Mouse (Mus musculus) layer of hippocampus, adult 9-11 months (tissue): ENCODE measurements around the gene Smarcd3.

ENCODE experiments used
- DNase-seq: peaks from one replicate; pipeline ENCODE4 v3.0.0; 2022

Gene Smarcd3

DNA sequence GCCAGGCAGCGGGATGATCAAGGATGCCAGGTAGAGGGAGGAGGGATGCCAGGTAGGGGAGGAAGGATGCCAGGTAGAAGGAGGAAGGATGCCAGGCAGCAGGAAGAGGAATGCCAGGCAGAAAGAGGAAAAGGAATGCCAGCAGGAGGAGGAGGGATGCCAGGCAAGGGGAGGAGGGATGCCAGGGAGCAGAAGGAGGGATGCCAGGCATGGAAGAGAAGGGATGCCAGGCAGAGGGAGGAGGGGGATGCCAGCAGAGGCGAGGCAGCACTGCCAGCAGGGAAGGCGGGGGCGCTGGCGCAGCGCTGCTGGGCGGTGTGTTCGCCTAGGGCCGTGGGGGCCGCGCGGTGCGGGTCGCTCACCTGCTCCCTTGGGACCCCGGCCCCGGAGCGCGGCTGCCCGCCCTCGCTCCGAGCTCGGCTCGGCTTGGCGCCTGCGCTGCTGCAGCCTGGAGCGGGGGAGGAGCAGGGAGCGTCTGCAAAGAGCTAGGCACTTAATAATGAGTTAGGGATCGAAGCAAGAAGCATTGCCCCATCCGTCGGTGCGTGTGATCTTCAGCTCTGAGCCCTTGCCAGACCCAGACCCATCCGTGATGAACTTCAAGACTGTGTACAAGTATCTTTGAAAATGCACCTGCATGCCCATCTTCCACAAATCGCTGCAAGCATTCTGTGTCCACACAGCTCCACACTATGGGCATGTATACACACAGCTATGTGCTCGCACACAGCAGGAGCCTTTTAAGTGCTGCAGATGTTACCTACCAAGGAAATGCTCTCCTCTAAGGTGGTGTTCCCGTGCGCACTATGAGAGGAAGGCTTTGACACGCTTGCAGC lies at the start of gene Smarcd3:
Smarcd3 (minus strand) TSS at position 426 of the 836 bp plus-strand sequence.
- peak; percentile 85 for DNase-seq

DNA sequence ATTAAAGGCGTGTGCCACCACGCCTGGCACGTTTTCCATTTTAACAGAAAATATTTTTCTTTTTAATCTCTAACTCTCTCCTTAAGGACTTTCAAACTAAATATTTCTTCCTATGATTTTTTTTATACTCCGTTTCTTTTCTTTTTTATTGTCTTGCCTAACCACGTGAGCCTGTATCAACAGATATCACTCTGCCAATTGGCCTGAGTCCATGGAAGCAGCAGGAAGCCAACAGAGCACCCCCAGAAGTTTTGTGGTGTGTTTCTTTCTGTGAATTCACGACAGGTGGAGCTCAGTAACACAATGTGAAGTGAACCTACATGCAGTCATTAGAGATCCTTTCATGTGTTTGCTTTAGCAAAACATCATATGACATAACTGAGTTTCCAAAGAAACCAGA lies 37.2 kb upstream of the Smarcd3 start:
- no peak for DNase-seq

DNA sequence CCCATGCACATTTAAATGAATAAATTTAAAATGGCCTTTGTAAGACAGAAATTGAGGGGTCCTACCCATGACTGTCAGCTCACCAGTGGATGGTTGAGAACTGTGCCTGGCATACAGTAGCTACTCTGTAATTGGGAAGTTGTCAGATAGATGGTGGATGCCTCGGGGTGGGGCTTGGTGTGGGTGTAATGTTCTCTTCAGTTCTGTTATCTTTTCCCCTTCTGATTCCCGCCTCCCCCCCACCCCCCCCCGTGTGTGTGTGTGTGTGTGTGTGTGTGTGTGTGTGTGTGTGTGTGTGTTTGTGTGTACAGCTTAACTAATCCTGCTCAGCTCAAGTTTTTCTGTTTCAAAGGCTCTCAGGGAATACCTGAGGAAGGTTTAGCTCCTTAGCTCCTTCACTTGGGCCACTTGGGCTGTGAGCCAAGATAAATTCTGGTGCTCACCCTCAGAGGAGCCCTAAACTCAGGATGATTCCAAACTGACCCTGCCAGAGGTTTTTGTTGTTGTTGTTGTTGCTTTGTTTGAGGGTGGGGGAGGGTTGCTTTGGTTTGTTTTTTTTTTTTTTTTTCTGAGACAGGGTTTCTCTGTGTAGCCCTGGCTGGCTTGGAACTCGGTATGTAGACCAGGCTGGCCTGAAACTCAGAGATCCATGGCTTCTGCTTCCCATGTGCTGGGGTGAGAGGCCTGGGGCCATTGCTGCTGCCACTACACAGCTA lies 35.7 kb upstream of the Smarcd3 start:
- no peak for DNase-seq

DNA sequence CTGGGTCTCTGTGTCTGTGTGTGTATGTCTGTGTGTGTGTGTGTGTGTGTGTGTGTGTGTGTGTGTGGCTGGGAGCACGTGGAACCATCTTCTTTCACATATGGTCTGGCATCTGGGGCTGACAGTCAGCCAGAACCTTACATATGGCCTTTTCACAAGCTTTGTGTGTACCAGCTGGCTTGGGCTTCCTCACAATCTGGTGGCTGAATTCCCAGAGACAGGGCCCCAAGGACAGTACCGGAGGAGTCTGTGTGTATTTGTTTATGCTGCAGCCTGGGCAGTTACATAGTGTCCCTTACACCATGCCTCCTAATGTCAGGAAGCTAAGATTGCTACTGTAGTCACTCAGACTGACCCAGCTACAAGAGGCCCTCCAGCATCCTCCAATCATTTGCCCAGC lies 32.9 kb upstream of the Smarcd3 start:
- peak; percentile 57 for DNase-seq

DNA sequence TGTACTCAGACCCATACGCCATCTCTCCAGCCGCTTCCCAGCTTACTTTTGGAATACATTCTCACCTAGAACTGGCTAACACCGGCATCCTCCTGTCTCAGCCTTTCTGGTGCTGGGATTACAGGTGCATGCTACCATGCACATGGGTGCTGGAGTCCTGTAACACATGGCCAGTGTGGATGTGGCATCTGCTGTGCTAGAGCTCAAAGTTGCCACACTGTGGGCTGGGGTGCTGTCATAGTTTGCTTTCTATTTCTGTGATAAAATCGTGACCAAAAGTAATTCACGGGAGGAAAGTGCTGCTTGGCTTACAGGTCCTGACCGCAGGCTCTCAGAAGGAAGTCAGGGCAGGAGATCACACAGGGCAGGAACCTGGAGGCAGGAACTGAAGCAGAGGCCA lies 30.3 kb upstream of the Smarcd3 start:
- no peak for DNase-seq

DNA sequence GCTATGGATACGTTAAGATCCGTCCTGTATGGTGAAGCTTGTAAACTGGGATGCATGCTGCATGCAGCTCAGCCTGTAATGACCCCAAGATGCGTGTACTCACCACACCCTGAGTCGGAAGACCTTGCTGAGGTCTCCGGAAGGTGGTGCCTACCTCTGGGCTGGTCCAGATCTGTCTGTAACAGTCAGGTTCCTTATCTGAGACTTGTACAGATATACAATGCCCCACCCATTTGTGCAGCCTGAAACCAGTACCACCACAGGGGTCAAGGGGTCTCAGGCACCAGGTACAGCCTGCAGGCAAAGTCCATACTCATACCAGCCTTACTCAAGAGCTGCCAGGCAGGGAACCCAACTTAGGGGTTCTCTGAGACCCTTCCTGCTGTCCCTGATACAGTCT lies 28.6 kb upstream of the Smarcd3 start:
- DNase-seq, result no peak

DNA sequence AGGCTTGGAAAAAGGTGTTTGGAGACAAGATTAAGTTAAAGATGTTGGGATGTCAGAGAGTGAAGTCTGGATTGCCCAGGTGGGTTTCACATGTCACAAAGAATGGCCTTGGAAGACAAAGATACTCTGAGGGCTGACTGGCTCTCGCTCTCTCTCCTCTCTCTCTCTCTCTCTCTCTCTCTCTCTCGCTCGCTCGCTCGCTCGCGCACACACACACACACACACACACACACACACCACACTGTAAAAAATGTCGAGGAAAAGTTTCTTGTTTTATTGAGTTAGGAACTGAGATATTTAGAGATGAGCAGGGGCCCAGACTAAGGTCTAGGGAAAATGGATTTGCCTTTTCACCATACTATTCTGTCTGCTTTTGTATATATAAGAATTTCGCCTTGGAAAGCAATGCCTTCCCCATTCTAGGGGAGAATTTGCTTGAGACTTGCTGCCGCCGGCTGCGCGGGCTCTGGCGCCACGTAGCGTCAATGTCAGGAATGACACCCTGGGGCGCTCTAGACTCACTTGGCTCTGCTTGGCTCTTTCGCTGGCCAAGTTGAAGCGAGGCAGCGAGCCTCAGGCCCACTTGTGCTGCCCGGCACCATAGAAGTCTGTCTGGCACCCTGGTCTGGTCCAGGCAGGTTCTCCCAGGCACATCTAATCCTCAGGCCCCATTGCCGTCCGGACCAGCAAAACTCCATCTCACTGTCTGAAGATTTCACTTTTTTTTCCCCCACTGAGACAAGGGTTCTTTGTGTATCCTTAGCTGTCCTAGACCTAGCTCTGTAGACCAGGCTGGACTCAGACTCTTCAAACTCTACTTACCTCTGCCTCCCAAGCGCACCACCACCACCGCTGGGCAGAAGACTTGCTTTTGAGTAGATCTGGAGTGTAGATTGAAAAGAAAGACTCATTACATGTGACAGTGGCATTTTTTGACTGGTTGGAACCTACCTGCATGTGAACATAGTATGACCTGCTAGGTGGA lies 27.8 kb upstream of the Smarcd3 start:
- DNase-seq, result peak; percentile 60

DNA sequence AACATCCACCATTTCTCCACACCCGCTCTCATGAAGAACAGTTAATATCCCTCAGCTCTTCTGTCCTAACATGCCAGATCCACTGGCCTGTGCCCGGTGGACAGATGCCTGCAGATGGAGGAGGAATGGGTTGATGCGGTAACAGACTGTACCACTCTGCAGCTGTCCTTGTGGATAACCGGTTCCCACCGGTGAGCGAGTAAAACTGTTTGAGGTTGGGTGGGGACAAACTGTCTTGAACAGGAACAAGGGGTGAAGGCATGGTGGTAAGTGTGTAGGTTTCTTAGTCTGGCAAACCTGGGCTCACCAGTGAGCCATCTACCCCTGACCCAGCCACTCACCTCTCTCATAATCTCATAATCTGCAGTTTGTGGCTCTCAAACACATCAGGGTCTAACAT lies 27.1 kb upstream of the Smarcd3 start:
- DNase-seq, result no peak

DNA sequence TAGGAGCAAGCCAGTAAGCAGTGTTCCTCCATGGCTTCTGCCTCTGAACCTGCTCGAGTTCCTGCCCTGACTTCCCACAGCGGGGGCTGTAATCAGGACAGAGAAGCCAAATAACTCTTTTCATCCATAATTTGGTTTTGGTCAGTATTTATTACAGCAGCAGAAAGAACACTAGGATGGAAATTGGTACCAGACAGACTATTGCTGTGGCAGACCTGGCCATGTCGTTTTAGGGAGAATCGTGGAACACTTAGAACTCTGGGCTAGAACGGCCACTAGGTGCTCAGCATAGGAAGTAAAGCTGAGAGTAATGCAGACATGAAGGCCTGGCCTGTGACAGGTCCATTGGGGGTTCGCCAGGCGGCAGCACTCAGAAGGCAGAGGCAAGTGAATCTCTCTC lies 25.5 kb upstream of the Smarcd3 start:
- DNase-seq, result no peak

DNA sequence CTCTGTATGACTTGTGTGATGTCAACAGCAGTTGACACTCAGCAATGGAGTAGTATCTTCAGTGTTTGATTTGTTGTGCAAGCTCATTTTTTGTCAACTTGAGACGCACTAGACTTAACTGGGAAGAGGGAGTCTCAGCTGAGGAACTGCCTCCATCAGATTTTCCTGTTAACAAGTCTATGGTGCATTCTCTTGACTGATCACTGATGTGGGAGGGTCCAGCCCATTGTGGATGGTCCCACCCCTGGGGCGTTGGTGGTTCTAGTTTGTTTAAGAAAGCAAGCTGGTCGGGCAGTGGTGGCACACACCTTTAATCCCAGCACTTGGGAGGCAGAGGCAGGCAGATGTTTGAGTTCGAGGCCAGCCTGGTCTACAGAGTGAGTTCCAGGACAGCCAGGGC lies 25.0 kb upstream of the Smarcd3 start:
- DNase-seq, result no peak

DNA sequence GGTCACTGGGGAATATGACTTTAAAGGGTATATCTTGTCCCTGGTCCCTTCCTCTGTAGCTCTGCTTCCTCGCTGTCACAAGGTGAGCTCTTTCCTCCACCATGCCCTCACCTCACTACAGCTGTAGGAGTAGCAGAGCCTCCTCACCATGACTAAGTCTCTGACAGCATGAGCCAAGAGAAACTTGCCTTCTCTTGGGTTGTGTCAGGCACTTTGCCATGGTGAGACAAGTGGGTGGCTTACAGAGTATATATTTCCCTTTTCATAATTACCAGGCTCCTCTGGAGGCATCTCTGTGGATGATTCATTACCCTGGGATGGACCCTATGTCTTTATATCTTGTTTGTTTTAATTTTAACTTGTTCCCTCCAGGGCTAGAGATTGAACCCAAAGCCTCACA lies 21.2 kb upstream of the Smarcd3 start:
- no peak for DNase-seq

DNA sequence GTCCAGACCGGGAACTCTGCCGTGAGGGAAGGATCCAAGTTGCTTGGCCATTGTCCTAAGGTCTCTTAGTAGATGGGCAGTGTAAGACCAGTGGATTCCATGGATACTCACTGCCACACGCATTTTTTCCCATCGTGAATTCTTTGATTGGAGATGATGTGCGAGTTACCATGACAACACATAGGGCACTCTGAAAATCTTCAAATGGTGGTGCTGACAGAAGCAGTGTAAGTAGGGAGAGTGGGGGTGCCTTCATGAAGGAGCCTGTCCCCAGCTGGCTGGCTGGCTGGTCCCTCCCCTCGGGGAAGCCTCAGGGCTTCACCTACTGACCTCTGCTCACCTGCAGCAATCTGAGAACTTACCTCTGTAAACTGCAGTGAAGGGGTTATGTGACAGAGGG lies 14.9 kb upstream of the Smarcd3 start:
- DNase-seq, result peak; percentile 28

DNA sequence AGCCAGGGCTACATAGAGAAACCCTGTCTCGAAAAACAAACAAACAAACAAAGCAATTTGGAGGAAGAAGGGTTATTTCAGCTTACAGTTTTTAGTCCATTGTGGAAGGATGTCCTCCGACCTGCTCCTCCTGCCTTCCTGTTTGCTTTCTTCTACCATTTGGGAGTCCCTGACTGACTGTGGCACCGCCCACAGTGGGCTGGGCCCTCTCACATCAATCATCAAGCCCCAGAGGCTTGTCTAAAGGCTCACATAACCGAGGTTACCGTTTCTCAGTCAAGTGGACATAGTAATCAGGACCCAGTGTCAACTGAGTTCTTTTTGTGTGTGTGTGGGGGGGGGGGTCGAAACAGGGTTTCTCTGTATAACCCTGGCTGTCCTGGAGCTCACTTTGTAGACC lies 13.9 kb upstream of the Smarcd3 start:
- no peak for DNase-seq

DNA sequence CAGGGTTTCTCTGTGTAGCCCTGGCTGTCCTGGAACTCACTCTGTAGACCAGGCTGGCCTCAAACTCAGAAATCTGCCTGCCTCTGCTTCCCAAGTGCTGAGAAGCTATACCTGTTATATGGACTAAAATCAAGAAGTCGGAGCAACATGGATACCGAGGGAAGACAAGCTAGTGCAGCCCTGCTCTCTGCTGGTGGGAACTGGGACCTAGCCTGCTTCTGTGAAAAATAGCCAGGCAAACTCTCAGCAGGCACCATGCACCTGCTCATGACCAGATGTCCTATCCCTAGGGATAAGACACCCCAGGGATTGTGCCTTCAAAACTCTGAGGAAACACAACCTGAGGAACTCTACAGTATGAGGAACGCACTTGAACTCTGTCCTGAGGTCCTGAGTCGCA lies 12.8 kb upstream of the Smarcd3 start:
- DNase-seq, result no peak

DNA sequence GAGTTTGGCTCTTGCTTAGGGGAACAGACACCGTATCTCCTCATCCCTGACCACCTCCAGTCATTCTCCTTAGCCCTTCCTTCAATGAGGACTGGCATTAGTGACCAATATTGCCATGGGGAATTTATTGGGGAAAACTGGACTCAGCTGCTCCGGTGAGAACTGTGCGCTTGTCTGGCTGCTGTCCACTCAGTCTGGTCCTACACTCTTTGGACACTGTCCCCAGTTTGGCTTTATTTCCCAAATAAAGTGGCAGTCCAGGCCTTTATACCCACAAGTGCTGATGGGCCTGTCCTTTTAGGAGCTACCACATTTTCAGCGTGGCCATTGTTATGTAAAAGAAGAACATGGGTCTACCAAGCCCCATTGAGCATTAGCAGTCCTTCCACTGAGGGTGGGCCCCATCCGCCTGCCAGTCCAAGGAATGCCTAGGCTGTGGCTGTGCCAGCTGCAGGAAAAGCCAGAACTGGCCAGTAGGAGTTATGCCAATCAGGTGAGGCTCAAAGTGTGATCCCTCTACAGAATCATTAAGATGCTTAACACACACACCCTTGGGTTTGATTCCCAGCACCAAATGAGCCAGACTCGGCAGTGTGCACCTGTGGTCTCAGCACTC lies 11.4 kb upstream of the Smarcd3 start:
- no peak for DNase-seq

DNA sequence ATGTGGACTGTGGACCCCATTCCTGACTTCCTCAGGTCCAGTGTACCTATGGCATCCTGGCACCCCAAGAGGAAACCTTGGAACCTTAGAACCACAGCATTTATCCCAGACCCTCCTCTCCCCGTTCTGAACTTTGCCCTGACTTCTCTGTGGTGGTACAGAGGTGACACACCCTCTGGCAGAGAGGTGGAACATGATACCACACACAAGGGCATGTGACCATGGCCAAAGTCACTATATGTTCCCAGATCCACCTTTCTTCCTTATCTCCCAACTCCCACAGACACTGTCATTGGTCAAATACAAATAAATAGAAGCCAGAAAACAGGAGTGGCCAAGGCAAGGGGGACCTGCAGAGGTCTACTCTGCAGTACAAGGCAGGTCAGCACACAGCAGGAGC lies 10.9 kb upstream of the Smarcd3 start:
- DNase-seq, result no peak

DNA sequence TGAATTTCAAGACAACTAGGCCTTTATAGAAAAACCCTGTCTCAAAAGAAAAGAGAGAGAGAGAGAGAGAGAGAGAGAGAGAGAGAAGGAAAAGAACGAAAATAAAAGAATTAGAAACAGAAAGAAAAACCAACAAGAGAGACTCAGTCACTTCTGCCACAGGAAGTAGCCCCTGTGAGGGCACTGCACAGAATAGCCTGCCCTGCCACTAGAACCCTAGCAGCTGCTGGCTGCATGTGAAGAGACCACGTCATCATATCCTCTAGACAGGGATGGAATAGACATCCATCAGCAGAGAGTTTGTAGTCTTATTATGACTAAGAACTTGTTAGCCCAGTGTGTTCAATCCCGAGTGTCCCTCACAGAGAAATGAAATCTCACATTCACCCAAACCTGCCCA lies 5.5 kb upstream of the Smarcd3 start:
- no peak for DNase-seq

DNA sequence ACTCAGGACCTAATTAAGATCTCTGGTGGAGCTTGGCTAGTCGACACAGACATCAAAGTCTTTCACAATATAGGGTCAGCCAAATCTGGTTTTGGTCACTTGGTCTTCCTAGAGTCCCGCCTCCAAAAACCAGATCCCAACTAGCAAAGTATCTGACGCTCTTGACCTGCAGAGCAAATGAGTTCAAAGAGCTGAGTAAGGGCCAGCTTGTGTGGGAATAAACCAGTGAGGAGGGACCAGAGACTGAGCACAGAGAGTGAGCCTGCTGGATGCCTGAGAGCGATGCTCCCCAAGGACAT lies 560 bp upstream of the Smarcd3 start:
- no peak for DNase-seq

DNA sequence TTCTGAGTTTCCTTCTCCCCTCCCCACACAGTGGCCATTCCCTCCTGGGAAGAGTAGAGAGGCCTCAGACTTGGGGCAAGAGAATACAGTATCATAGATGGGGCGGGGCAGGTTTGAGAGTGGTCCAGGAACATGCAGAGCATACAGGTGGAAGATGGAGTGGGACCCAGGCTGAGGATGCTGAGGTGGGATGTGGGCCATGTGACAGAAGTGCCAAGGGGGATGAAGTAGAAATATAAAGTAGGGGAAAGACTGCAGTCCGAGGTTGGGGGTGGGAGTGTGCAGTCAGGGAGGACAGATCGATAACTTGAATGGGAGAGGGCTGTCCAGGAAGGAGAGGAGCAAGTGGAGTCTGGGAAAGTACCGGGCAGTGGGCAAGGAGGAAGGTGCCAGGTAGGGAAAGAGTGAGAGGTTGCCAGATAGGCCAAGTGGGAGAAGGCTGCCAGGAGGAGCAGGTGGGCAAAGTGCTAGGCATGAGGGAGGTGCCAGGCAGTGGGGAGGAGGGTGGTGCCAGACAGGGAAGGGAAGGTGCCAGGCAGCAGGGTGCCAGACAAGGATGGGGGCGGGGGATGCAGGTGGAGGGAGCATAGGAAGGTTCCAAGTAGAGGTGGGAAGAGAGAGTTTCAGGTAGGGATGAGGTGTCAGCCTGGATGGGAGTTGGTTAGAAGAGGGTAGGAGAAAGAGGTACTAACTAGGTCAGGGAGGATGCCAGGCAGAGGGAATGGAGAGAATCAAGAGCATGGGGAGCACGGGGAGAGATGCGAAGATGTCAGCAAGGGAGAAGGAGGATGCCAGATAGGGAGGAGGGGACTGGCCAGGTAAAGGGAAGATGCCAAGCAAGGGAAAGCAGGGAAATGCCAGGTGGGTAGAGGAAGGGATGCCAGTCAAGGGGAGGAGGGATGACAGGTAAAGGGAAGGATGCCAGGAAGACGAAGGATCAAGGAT lies 898 bp downstream of the Smarcd3 start:
- no peak for DNase-seq

DNA sequence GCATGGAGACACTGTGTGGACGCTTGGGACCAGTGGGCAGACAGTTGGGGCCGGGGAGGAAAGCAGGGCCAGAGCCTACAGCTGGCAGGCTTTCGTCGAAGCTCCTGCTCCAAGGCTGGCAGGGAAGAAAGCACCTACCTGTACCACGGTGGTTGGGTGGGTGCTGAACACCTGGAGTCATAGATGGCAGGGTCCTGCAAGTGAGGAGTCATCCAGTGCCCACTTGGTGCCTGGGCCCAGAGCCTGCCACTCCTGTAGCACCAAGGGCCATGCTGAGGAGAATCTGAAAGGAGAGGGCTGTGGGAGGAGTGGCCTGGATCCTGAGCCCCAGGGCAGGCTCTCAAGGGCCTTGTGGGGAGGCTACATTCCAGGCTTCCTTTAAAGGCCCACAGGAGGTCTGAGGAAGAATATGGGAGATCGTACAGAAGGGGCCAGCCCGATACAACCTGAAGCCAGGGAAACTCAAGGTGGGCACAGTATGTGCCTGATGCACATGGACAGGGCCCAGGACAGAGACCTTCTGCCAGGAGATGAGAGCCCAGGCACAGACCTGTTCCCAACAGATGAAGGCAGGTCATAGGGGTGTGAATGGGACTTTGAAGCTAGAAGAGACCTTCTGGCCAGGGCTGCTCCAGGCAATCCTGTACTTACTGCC lies 1.7 kb downstream of the Smarcd3 start:
- DNase-seq, result no peak

DNA sequence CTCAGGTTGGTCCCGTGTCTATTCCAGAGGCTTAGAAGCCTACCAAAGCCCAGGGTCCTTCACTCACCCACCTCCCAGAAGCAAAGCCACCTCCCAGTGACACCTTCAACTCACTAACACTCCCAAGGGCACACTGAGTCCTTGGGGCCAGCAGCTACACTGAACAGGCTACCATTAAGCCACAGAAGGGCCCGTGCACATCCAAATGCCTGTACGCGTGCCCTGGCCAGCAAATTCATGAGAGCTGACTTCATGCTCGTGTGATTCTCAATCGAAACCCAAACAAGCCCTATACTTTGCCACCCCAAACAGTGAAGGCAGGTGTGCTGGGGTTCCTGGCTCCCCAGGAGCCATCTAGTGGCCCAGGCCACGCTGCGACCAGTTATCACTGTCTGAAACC lies 3.6 kb downstream of the Smarcd3 start:
- no peak for DNase-seq
